Mouse (Mus musculus): Measurements from ENCODE around the gene Capn12. TPM values are rescaled to one million over a fixed set of nuclear protein-coding genes. Genes with fewer than 3 reads are reported as not detected.

The Capn12 gene
- total RNA-seq, 4 experiments from 2014 or later, result 0.12 to 0.16 (median 0.15) TPM; not detected in 1

Other genes with a start within 250 kb of the Capn12 start
- 1 to 10 TPM; 2.5 to 3.4 (median 3.1) TPM for gene Fbxo27, start 188.6 kb upstream of the Capn12 start, total RNA-seq (2022)
- gene Fbxo17, start 164.6 kb upstream of the Capn12 start, total RNA-seq (2022), result 1 to 10 TPM; 4.5 to 9.9 (median 6.9) TPM
- 10 to 100 TPM; 76.5 to 92.2 (median 83.3) TPM for gene Mrps12, start 139.6 kb upstream of the Capn12 start, total RNA-seq (2022)
- 10 to 100 TPM; 18.0 to 26.2 (median 20.3) TPM for gene Sars2, start 139.4 kb upstream of the Capn12 start, total RNA-seq (2022)
- not detected for gene Ccer2, start 125.2 kb upstream of the Capn12 start, total RNA-seq (2022)
- 10 to 100 TPM; 73.9 to 96.2 (median 84.3) TPM for gene Sirt2, start 114.7 kb upstream of the Capn12 start, total RNA-seq (2022)
- gene Nfkbib, start 113.9 kb upstream of the Capn12 start, total RNA-seq (2022), result 10 to 100 TPM; 32.0 to 52.2 (median 39.6) TPM
- 1 to 10 TPM; 1.9 to 4.4 (median 2.8) TPM for gene Rinl, start 92.5 kb upstream of the Capn12 start, total RNA-seq (2022)
- 100 to 1,000 TPM; 331 to 473 (median 439) TPM for gene Hnrnpl, start 72.9 kb upstream of the Capn12 start, total RNA-seq (2022)
- gene Ech1, start 56.2 kb upstream of the Capn12 start, total RNA-seq (2022), result 100 to 1,000 TPM; 402 to 476 (median 431) TPM
- gene Lgals4, start 47.6 kb upstream of the Capn12 start, total RNA-seq (2022), result 10 to 100 TPM in 2 of 4 experiments, 1 to 10 TPM in 2; 6.6 to 34.6 (median 18.8) TPM
- gene Lgals7, start 17.6 kb upstream of the Capn12 start, total RNA-seq (2022), result 1 to 10 TPM in 1 of 4 experiments, not detected in 3; 1.2 TPM
- gene Actn4, start 80.9 kb downstream of the Capn12 start, total RNA-seq (2022), result 100 to 1,000 TPM; 184 to 285 (median 233) TPM
- gene Eif3k, start 100.4 kb downstream of the Capn12 start, total RNA-seq (2022), result 100 to 1,000 TPM; 232 to 255 (median 240) TPM
- gene Map4k1, start 100.6 kb downstream of the Capn12 start, total RNA-seq (2022), result 1 to 10 TPM; 1.4 to 3.9 (median 1.8) TPM
- gene Ryr1, start 243.8 kb downstream of the Capn12 start, total RNA-seq (2022), result under 1 TPM; 0.17 to 0.25 (median 0.22) TPM

Data from adrenal gland, adult 8-10 months (tissue).